Mouse (Mus musculus) gastrocnemius, adult 18-20 months (tissue): ENCODE data around the gene Scarf1. TPM values are rescaled to one million over a fixed set of nuclear protein-coding genes. Genes with fewer than 3 reads are reported as not detected.

ENCODE experiments used
- DNase-seq: peaks from one replicate; pipeline ENCODE4 v3.0.0; 2021; ENCODE audit warnings: low spot score
- microRNA-seq: library from miRNA; unstranded; fragments of <30 nt; microRNA quantifications from one replicate; pipeline ENCODE4 v1.2.0, GENCODE M21; 2021
- total RNA-seq, 2 experiments: library from RNA; stranded (reverse); gene quantifications; 2 replicates each; pipeline ENCODE4 v1.2.3; 2021

Gene Scarf1
- total RNA-seq, 2 experiments from 2014 or later: 2.4 to 3.3 TPM

DNA sequence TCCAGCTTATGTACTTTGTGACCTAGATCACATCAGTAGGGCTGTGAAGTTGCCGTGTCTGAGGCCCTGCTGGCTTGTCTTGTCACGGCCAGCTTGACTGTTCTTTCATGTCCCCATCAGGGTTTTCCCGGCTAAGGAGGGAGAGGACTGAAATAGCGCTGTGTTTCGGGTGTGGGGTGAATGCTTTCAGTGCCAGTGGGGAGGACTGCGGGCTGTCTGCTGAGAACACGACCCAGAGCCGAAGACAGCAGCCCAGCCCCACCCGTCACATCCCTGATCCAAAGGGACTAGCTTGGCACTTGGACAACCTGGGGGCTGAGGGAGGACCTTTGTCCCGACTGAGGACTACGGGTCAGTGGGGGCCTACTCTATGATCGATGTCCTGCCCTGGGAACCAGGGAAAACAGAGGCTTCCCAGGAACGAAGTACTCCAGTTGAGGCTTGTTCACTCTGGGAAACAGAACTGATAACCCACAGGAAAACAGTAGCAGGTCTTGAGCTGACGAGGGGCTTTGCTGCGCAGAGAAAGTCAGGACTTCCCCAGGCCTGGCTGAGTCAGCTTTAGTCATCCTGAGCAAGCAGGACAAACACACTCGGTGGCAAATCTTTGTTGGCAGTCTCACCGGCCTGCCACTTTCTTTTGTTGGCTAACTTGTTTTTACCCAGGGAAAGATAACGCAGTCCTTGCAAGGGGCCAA is 50.7 kb downstream of the Scarf1 start:
- DNase-seq: peak; percentile 66

- DNase-seq: peak; percentile 94
Observed at GRCm38 (mm10) chr11:75565849-75566248, 52.5 kb downstream of the Scarf1 start.

GRCm38 (mm10) chr11:75566276-75567196 is 53.2 kb downstream of the Scarf1 start:
- no peak for DNase-seq

DNA sequence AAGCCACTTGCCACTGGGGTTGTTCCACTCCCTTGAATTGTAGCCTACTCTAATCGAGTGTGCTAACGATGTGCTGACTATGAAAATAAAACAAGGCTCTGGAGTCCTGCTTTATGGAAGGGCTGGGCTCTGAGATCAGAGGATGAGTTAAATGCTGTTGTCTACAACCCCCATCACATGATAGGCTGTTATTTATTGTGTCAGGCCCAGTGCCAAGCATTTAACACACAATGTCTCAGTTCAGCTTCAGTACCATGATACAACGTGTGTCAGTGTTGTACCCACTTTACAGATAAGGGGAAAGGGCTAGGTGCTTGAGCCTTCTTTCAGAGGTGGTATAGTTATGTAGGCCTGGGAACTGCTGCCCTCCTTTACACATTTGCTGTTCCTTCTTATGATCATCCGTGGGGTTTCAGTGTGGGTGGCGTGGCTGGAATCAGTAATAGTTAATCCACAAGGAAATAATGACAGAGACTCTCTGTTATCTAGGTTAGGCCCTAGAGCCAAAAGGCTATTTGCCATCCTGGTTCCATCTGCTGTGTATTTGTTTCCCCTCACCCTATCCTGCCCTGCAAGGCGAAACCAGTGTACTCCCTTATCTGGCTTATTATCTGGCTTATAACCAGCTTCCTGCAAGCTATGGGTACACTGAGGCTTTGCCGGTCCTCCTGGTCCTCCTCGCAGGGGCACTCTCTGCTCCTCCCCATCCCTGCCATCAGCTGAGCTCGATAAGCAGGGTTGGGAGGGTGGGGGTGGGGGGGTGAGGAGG is 54.2 kb downstream of the Scarf1 start:
- DNase-seq: no peak

GRCm38 (mm10) chr11:75568115-75568511 is 54.8 kb downstream of the Scarf1 start:
- no peak for DNase-seq

DNA sequence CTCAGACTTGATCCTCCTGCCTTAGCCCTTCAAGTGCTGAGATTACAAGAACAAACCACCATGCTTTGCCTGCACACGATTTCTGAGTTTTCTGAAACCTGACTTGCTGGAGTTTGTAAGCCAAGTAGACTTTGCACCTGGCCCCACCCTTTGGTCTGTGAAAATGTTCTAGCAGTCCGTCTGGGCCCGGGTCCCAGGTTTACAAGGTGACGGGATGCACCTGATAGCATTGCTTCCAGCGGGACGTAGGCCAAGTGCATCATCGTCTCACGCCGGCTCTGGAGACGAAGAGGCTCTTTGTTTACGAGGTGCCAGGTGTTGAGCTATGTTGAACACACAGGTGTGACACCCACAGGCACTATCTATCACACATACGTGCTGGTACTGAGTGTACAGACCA is 55.6 kb downstream of the Scarf1 start:
- DNase-seq: no peak

- no peak for DNase-seq
Observed at GRCm38 (mm10) chr11:75570375-75571125, 57.2 kb downstream of the Scarf1 start.

DNA sequence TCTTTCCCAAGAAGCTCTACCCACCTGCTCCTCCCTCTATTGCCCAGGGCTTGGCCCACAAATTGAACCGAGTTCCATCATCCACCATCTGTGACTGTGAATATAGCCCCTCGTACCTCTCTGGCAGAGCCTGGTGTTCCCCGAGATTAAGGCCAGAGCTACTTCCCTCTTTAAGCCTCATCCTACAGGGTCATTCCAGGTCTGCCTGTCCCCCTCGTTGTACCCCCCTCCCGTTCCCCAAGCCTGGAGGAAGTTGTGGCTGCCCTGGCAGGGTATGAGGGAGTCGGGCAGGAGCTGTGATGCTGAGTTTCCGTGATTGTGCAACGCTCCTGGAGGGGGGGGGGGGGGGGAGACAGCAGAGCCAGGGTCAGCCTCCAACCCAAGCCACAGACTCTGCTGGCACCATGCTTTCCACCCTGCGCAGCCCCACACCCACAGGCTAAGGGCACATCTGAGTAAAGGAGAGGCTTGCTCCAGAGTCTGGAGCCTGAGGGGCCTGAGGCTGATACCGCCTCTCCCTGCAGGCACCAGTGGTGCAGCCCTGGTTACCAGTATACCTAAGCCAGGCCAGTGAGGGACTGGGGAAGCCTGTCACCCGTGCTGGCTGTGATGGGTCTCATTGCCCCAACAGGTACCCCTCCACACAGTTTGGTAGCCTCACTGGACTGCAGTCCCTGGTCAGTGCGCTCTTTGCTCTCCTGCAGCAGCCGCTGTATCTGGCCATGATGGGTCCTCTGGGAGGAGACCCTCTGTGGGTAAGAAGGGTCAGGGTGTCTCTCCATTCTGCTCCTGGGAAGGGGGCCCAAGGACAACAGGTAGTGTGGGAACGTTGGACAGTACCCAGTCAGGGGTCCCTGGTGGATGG is 58.0 kb downstream of the Scarf1 start:
- peak; percentile 66 for DNase-seq

DNA sequence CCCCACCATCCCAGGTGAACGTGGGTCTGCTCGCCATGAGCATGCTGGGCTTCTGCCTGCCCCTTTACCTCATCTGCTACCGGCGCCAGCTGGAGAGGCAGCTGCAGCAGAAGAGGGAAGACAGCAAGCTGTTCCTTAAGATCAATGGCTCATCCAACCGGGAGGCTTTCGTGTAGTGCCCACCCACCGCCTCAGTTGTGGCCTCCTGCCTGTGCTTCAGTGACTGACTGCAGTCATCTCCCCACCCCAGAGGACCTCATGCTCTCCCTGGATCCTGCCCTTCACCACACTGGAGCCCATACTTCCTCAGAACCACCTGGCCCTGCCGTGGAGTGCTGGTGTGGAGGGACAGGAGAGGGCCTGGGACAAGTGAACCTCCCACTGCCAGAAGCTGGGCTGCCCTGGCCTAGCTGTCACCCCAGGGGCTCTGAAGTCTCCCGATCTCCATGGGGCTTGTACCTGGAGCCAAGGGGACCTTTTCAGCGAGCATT is 59.0 kb downstream of the Scarf1 start:
- DNase-seq: no peak

- peak; percentile 94 for DNase-seq
Observed at GRCm38 (mm10) chr11:75572854-75573650, 59.7 kb downstream of the Scarf1 start.

DNA sequence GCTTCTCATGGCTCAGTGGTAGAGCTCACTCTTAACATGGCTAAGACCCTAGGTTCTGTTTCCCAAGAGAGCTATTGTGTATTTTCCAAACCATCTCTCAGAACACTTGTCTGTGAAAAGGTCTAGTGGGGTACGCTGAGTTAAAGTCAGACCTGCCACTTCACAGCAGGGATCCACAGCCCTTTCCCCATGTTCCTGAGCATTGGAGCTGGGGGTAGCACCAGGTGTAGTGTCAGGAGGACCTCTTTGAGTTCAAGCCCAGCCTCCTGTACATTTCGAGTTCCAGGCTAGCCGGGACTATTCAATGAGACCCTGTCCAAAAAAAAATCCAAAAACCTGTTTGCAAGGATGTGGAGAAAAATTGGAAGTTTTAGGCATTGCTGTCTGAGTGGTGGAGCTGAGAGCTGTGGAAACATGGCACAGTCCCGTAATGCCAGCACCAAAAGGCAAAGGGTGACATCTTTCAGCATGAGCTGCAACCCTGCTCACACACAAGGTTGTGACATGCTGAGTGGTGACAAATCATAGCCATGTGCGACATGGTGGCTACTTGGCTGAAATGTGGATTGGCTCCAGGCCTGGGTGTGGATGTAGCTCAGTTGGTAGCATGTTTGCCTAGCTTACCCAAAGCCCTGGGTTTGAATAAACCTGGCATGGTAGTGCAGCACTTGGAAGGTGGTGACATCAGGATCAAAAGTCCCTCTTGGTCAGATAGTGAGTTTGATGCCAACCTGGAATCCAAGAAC is 61.2 kb downstream of the Scarf1 start:
- DNase-seq: no peak

GRCm38 (mm10) chr11:75575560-75576123 is 62.3 kb downstream of the Scarf1 start:
- no peak for DNase-seq

Small RNAs within 50 kb of the gene (microRNA-seq; reads per million reads assigned to microRNA genes)
- gene Mir22: 226,748 reads per million, percentile 100 among the genes with 10 or more reads in this experiment
- not detected for gene Mir3971

Other genes starting within 250 kb of the Scarf1 start
- gene Rpa1, start 165.2 kb upstream of the Scarf1 start, total RNA-seq: 10 to 100 TPM; 62.8 to 73.1 TPM
- 1 to 10 TPM; 4.5 to 4.9 TPM for gene Smyd4, start 165.1 kb upstream of the Scarf1 start, total RNA-seq
- gene Serpinf1, start 90.8 kb upstream of the Scarf1 start, total RNA-seq: 10 to 100 TPM; 50.2 to 64.1 TPM
- under 1 TPM in 1 of 2 experiments, not detected in 1; 0.36 TPM for gene Serpinf2, start 73.9 kb upstream of the Scarf1 start, total RNA-seq
- gene Wdr81, start 58.8 kb upstream of the Scarf1 start, total RNA-seq: 1 to 10 TPM; 4.5 to 5.5 TPM
- 1 to 10 TPM; 2.6 to 2.9 TPM for gene Tlcd2, start 51.8 kb upstream of the Scarf1 start, total RNA-seq
- 10 to 100 TPM; 70.1 to 70.9 TPM for gene Prpf8, start 26.7 kb upstream of the Scarf1 start, total RNA-seq
- gene Rilp, start 3.4 kb upstream of the Scarf1 start, total RNA-seq: 10 to 100 TPM; 31.5 to 32.4 TPM
- gene Slc43a2, start 18.2 kb downstream of the Scarf1 start, total RNA-seq: 10 to 100 TPM; 24.0 to 32.2 TPM
- gene Pitpna, start 74.6 kb downstream of the Scarf1 start, total RNA-seq: 100 to 1,000 TPM; 168 to 172 TPM
- gene Inpp5k, start 117.4 kb downstream of the Scarf1 start, total RNA-seq: 10 to 100 TPM; 24.6 to 25.0 TPM
- gene Myo1c, start 137.0 kb downstream of the Scarf1 start, total RNA-seq: 10 to 100 TPM; 32.6 to 40.7 TPM
- gene Crk, start 165.7 kb downstream of the Scarf1 start, total RNA-seq: 10 to 100 TPM; 50.3 to 60.6 TPM
- gene Ywhae, start 219.3 kb downstream of the Scarf1 start, total RNA-seq: 100 to 1,000 TPM; 517 to 578 TPM